Mouse (Mus musculus) spleen, postnatal 10 days (tissue): Measurements from ENCODE around the gene Dcst1.

Source experiments
- DNase-seq, 2 experiments: peaks; one replicate each; pipeline ENCODE4 v3.0.0; 2021 to 2022; ENCODE audit warnings: low spot score in 2 of 2

The Dcst1 gene

GRCm38 (mm10) chr3:89365486-89366414 lies 697 bp upstream of the Dcst1 start:
- DNase-seq: no peak

GRCm38 (mm10) chr3:89364631-89365030 lies 422 bp downstream of the Dcst1 start:
- no peak for DNase-seq

DNA sequence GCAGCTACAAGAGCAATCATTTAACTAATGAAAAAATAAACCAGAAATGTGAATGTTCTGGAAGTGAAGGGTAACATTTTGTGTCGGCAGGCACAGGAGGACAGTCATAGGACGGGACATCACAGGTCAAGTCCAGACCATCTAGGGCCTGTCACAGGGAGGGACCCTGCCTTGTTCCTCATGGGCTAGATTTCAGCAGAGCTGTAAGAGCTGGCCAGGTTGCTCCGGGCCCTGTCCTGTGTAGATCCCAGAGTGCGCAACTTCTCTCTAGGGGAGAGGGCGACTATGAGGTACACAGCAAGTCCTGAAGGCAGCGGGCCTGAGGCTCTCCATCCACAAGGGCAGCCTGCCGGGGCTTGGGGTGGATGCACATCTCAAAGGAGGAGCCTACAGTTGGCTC lies 3.4 kb downstream of the Dcst1 start, which contains the start of gene Dcst2:
Gene Dcst2 (plus strand): TSS at position 301 of the 400 bp plus-strand sequence.
- DNase-seq: no peak

DNA sequence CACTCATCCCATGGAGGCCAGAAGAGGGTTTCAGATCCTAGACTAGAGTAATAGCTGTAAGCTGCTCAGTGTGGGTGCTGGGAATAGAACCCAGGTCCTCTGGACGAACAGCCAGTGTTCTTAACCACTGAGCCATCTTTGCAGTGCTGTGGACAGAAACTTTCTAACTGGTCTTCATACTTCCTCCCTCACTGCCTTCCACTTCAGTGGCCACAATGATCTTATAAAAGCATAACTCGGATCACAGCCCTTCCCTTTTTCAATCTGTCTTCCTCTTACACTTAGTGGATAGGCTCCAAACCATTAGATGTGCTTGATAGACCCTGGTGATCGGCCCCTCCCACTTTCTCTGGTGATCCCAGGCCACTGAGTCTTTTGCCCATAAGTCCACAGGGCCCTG lies 4.8 kb downstream of the Dcst1 start:
- no peak for DNase-seq

DNA sequence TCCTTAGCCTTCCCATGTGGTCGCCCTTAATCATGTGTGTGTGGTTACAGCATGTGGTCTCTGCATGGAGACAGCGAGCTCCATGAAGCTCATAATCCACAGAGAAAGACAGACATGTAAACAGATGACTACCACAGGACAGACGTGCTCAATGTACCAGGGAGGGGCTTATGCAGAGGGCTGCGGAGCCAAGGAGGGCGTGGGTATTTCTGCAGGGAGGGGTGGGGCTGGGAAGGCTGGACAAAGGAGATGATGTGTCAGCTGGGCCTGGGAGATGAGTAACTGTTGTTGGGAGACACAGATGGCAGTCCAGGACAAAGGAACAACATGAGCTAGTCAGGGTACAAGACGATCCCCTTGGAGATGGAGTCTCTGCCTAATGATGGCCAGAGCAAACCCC lies 5.4 kb downstream of the Dcst1 start:
- no peak for DNase-seq

GRCm38 (mm10) chr3:89356029-89356428 lies 9.0 kb downstream of the Dcst1 start:
- DNase-seq: no peak

DNA sequence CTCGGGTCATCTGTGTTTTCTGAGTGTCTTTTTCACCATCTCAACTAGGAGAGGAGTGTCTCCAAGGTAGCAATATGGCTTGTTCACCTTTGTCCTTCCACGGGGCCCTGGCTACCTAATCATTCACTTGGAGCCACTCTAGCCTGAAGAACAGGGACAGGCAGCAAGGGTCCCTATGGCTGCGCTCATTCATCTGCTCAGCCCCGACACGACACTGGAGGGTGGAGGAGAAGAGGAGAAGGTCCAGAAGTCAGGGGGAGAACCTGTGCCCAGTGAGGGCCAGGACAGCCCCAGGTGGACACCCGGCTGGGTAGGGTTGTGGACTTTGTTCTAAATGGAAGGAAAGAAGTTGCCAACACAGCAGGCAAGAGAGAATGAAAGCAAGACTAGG lies 9.5 kb downstream of the Dcst1 start:
- no peak for DNase-seq

- peak; percentile 68 to 86 for DNase-seq
Measured at GRCm38 (mm10) chr3:89354816-89355511, 10.1 kb downstream of the Dcst1 start.

GRCm38 (mm10) chr3:89351271-89351670 lies 13.8 kb downstream of the Dcst1 start:
- DNase-seq: no peak

DNA sequence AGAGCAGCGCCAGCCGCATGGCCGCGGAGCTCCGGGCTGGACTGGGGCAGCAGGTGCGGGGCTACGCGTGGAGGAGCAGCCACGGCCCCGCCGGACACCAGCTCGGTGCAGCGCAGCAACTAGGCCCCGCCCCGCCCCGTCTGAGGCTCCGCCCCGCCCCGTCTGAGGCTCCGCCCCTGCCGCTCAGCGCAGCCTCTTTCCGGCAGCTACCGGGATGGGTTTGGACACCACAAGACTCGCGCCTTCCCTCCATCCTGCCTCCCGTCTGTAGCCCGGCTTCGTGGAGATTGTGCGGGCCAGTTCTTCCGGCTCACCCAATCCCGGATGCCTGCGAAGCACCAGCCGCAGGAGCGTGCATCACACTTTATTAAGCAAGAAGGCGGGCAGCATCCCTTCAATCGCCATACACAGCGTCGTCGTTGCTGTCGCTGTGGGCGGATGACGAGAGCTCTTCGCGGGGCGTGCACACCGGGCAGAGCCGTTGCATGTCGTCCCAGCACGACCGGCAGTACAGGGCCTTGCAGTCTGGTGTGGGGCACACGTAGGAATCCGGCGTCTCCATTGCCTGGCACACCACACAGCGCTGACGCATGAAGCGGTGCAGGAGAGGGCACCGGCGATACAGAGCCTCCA lies 15.1 kb downstream of the Dcst1 start, which contains the start of gene Adam15:
Gene Adam15 (minus strand): TSS at position 128 of the 633 bp plus-strand sequence.
- peak; percentile 79 to 86 for DNase-seq

DNA sequence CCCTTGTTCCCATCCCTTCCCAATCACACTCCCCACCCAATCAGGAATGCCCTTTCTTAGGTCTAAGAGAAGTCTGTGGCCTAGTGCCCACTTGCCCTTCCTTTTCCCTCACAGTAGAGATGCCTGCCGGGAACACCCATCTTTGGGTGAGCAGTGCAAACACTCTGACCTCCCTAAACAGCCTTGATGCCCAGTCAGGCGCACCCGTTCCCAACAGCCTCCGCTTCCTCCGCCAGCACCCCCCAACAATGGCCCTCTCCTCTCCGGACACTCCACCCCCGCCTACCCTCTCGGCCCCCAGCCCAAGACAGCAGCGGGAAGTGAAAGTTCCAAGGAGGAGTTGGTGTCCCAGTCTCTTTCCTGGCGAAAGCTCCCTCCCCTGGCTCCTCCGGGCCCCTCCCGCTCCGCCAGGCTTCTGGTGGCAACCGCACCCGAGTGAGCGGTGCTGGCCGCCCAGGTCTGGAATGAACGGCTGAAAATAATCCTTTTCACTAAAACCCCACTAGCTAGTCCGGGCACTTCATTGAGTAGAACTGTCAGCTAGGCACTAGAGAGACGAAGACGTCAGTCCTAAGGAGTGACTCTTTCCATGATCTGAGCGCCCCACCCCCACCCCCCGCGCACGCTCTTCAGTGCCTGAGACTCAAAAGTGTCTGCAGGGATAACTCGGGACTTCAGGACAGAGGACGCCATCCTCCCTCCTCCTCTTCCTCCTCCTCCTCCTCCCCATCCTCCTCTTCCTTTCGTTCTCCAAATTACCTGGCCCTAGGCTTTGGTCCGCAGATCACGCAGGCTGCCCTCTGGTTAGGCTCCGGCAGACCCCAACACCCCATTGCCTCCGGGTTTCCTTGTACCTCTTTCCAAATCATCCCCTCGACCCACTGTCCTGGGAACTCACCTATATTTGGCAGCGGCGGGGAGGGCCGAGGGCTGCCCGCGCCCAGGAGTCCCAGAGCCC lies 15.9 kb downstream of the Dcst1 start:
- peak; percentile 31 to 32 for DNase-seq

GRCm38 (mm10) chr3:89347916-89348315 lies 17.1 kb downstream of the Dcst1 start:
- DNase-seq: no peak

DNA sequence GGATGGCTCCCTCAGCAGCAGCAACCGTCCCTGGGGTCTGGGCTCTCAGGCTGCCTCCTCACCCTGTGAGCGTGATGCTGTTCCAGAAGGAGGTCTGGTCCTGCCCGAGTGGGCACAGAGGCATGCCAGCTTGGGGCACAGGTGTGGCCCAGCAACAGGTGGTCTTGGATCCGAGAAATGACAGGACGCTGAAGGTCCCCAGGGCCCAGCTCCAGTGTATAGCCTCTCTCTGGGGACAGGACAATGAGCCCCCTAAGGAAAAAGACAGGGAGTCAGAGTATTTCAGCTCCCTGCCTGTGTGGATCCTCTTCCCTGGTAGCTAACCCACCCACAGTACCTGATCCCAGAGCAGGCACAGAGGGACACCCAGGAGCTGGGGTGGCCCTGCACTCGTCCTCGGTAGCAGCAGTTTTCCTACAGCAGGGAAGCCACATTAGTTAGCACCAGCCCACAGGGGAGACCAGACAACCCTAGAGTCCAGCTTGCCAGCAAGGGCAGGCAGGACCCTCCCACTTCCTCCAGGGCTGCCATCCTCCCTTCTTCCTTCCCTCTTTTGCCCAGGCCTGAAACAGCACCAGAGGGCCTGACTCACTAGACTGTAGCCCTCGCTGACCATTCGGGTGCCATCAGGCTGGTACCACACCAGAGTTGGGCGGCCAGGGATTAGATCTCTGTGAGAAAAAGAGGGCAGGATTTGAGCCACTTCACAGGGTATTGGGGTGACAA lies 18.1 kb downstream of the Dcst1 start:
- DNase-seq: no peak

GRCm38 (mm10) chr3:89343279-89343678 lies 21.8 kb downstream of the Dcst1 start:
- DNase-seq: no peak

DNA sequence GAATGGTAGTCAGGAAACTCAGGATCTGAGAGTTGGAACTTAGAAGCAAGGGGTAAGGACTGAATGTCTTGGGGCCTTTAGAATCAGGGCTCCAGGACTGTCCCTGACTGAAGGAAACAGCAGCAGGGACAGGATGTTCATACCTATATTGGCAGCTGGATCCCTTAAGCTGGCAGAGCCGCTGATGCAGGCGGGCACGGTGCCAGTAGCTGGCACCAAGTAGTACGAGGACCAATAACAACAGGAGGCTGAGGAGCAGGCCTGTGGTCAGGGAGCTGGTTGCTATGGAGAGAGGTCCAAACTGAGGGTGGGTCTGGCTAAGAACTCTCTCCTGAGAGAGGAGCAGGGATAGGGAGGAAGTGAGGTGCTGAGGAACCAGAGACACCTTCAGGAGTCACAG lies 23.3 kb downstream of the Dcst1 start:
- DNase-seq: no peak

GRCm38 (mm10) chr3:89340465-89340864 lies 24.6 kb downstream of the Dcst1 start:
- peak; percentile 67 to 82 for DNase-seq

DNA sequence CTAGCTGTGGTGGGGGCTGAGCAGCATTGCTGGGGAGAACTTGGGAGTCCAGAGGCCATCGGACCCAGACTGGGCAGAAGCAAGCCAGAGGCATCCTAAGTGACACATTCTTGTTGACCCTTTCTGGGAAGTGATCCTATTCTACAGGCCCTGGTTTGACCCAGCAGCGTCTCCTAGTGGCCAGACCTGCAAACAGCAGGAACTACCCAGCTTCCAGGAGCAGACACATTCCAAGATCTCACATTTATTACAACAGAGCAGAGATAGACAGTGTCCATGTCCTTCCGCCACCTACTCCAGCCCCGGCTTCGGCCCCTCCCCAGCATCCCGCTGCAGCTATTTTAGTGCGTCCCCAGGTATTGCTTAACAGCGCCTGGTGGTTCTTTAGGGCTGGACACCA lies 25.6 kb downstream of the Dcst1 start:
- peak; percentile 56 to 77 for DNase-seq

- DNase-seq: peak in 1 of 2 experiments; percentile 54
Measured at GRCm38 (mm10) chr3:89337721-89338578, 27.1 kb downstream of the Dcst1 start, which contains the start of gene Efna4. Gene Efna4, minus strand, starts transcription at chr3:89338028.

GRCm38 (mm10) chr3:89337062-89337720 lies 27.9 kb downstream of the Dcst1 start:
- DNase-seq: no peak
